Mouse (Mus musculus) C2C12 (cell line): ENCODE results near the gene Ankrd17.

ENCODE experiments used
- CEBPB ChIP-seq: IDR thresholded peaks from one replicate; pipeline ENCODE4 v1.6.1; 2011; ENCODE audit warnings: low read depth, mild to moderate bottlenecking, control low read depth, moderate library complexity
- MAX ChIP-seq: IDR thresholded peaks from one replicate; pipeline ENCODE4 v1.6.1; 2011; ENCODE audit warnings: mild to moderate bottlenecking, control low read depth

- TF ChIP-seq MAX (no peak), CEBPB (no peak)
Observed at GRCm38 (mm10) chr5:90364526-90364925, 1.9 kb downstream of the Ankrd17 start.
